Mouse (Mus musculus): ENCODE data around the gene A930017K11Rik. TPM values are rescaled to one million over a fixed set of nuclear protein-coding genes. Genes with fewer than 3 reads are reported as not detected.

The A930017K11Rik gene
- polyA plus RNA-seq (2015; fragmentation: Nextera tagmentation; extraction: Ambion mirVana), result not detected in 2 replicates

- WGBS, result 1% methylated on average over 47 of the region's 58 CpGs
- peak; percentile 53; the same call in 1 of the 2 replicates for ATAC-seq
- DNase-seq (ENCODE audit: low spot score), result peak; percentile 16
- no peaks in the 10 kb centered on the region for H3K36me3 ChIP-seq (ENCODE audit: insufficient read depth, low read length)
- H3K27ac ChIP-seq (ENCODE audit: low read length), result no peak within 1 kb of the TSS
- TF ChIP-seq CTCF (IDR thresholded peaks at IDR 0.05) (no peak), EP300 (IDR thresholded peaks at IDR 0.05) (no peak)
- peak within 1 kb of the TSS; percentile 58 for H3K4me2 ChIP-seq (replicated peaks; ENCODE audit: low read depth, low read length)
- H3K27me3 ChIP-seq (replicated peaks; ENCODE audit: insufficient read depth, low read length), result peaks cover 14% of the 10 kb centered on the region; the same call in 1 of the 2 replicates
- no peaks in the 10 kb centered on the region for H3K9me3 ChIP-seq (ENCODE audit: low read length)
- peaks cover 2% of the 10 kb centered on the region; the same call in 1 of the 2 replicates for H3K4me1 ChIP-seq (ENCODE audit: insufficient read depth, low read depth, low read length)
- peak within 1 kb of the TSS; percentile 27 for H3K4me3 ChIP-seq (ENCODE audit: low read depth, low read length)
- no peak within 1 kb of the TSS for H3K9ac ChIP-seq (replicated peaks; ENCODE audit: low read depth)
Observed at GRCm38 (mm10) chr17:25951803-25952623, at the start of gene A930017K11Rik. Gene A930017K11Rik, minus strand, starts transcription at chr17:25952565.

GRCm38 (mm10) chr17:25998425-25998824, 46.1 kb upstream of the A930017K11Rik start:
- no peak for ATAC-seq
- Histone ChIP-seq H3K9ac (replicated peaks; ENCODE audit: low read depth) (no peak overlapping the region), H3K4me2 (replicated peaks; ENCODE audit: low read depth, low read length) (no peak overlapping the region), H3K27ac (ENCODE audit: low read length) (no peak overlapping the region), H3K36me3 (ENCODE audit: insufficient read depth, low read length) (no peaks in the 10 kb centered on the region; the same call in 1 of the 2 replicates), H3K9me3 (ENCODE audit: low read length) (no peaks in the 10 kb centered on the region), H3K4me3 (ENCODE audit: low read depth, low read length) (no peak overlapping the region), H3K4me1 (ENCODE audit: insufficient read depth, low read depth, low read length) (no peaks in the 10 kb centered on the region), H3K27me3 (replicated peaks; ENCODE audit: insufficient read depth, low read length) (no peaks in the 10 kb centered on the region)
- no peak for DNase-seq (ENCODE audit: low spot score)
- WGBS, result 91% methylated on average over 11 of the region's 11 CpGs
- no peak for TF ChIP-seq EP300 (IDR thresholded peaks at IDR 0.05)
- TF ChIP-seq CTCF (IDR thresholded peaks at IDR 0.05), result no peak

GRCm38 (mm10) chr17:25993489-25993888, 41.1 kb upstream of the A930017K11Rik start:
- Histone ChIP-seq H3K36me3 (ENCODE audit: insufficient read depth, low read length) (0 out of 2 replicates have a peak, but pooled peaks cover 18% of the 10 kb centered on the region), H3K4me3 (ENCODE audit: low read depth, low read length) (no peak overlapping the region), H3K27ac (ENCODE audit: low read length) (no peak overlapping the region), H3K4me2 (replicated peaks; ENCODE audit: low read depth, low read length) (no peak overlapping the region), H3K27me3 (replicated peaks; ENCODE audit: insufficient read depth, low read length) (no peaks in the 10 kb centered on the region), H3K9ac (replicated peaks; ENCODE audit: low read depth) (no peak overlapping the region), H3K9me3 (ENCODE audit: low read length) (no peaks in the 10 kb centered on the region), H3K4me1 (ENCODE audit: insufficient read depth, low read depth, low read length) (no peaks in the 10 kb centered on the region)
- ATAC-seq, result no peak
- DNase-seq (ENCODE audit: low spot score), result no peak
- TF ChIP-seq CTCF (IDR thresholded peaks at IDR 0.05) (no peak), EP300 (IDR thresholded peaks at IDR 0.05) (no peak)
- 85% methylated on average over 3 of the region's 3 CpGs for WGBS

- no peak for TF ChIP-seq CTCF (IDR thresholded peaks at IDR 0.05)
- TF ChIP-seq EP300 (IDR thresholded peaks at IDR 0.05), result no peak
Observed at GRCm38 (mm10) chr17:25992274-25992673, 39.9 kb upstream of the A930017K11Rik start.

GRCm38 (mm10) chr17:25990331-25990730, 38.0 kb upstream of the A930017K11Rik start:
- no peak overlapping the region for H3K27ac ChIP-seq (ENCODE audit: low read length)
- DNase-seq (ENCODE audit: low spot score) (no peak), ATAC-seq (no peak)
- H3K4me2 ChIP-seq (replicated peaks; ENCODE audit: low read depth, low read length), result no peak overlapping the region
- TF ChIP-seq EP300 (IDR thresholded peaks at IDR 0.05) (no peak), CTCF (IDR thresholded peaks at IDR 0.05) (no peak)
- H3K4me1 ChIP-seq (ENCODE audit: insufficient read depth, low read depth, low read length), result no peaks in the 10 kb centered on the region
- H3K36me3 ChIP-seq (ENCODE audit: insufficient read depth, low read length), result 0 out of 2 replicates have a peak, but pooled peaks cover 18% of the 10 kb centered on the region
- no peaks in the 10 kb centered on the region for H3K9me3 ChIP-seq (ENCODE audit: low read length)
- no peak overlapping the region for H3K4me3 ChIP-seq (ENCODE audit: low read depth, low read length)
- no peaks in the 10 kb centered on the region for H3K27me3 ChIP-seq (replicated peaks; ENCODE audit: insufficient read depth, low read length)
- 86% methylated on average over 5 of the region's 5 CpGs for WGBS
- no peak overlapping the region for H3K9ac ChIP-seq (replicated peaks; ENCODE audit: low read depth)

More at GRCm38 (mm10) chr17:25992274-25992673, 39.9 kb upstream of the A930017K11Rik start:
- Histone ChIP-seq H3K9me3 (ENCODE audit: low read length) (no peaks in the 10 kb centered on the region), H3K4me1 (ENCODE audit: insufficient read depth, low read depth, low read length) (no peaks in the 10 kb centered on the region), H3K27ac (ENCODE audit: low read length) (no peak overlapping the region), H3K4me2 (replicated peaks; ENCODE audit: low read depth, low read length) (no peak overlapping the region), H3K4me3 (ENCODE audit: low read depth, low read length) (no peak overlapping the region), H3K9ac (replicated peaks; ENCODE audit: low read depth) (no peak overlapping the region), H3K36me3 (ENCODE audit: insufficient read depth, low read length) (0 out of 2 replicates have a peak, but pooled peaks cover 18% of the 10 kb centered on the region), H3K27me3 (replicated peaks; ENCODE audit: insufficient read depth, low read length) (no peaks in the 10 kb centered on the region)
- DNase-seq (ENCODE audit: low spot score), result no peak
- ATAC-seq, result no peak
- WGBS, result 96% methylated on average over 4 of the region's 4 CpGs

All from lung, postnatal 0 days (tissue).